Mouse (Mus musculus): ENCODE measurements around the gene Cd8b1. TPM values are rescaled to one million over a fixed set of nuclear protein-coding genes. Genes with fewer than 3 reads are reported as not detected.

The Cd8b1 gene
- polyA plus RNA-seq, 1 experiment from 2014 or later, result 0.16 TPM

DNA sequence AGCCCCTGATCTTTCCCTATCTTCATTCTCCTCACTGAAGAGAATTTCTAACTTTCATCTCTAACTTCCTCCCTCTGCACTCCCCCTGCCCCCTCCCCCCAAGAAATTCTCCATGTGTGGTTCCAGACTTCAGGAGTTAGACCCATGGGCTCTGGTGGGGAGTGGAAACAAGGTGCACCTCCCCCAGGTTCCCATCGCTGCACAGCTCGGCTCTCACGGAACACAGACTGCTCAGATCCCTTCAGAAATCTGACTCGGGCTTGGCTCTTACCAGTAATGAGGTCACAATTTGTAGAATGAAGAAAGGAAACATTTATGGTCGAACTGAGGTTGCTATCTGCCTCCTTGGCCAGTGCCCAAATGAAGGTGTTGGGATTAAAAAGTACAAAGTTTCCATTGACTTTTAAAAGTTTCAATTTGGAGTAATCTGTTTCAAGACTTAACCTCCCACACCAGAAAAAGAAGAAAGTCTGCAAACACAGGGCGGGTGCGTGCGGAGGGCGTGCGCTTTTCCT lies 38.6 kb downstream of the Cd8b1 start:
- Histone ChIP-seq H3K27ac (no peak overlapping the region), H3K79me2 (ENCODE audit: inconsistent target) (no peaks in the 10 kb centered on the region), H3K36me3 (ENCODE audit: inconsistent target) (no peaks in the 10 kb centered on the region), H3K4me3 (ENCODE audit: inconsistent target) (no peak overlapping the region)
- WGBS (ENCODE audit: missing documents), result 82% methylated on average over 10 of the region's 10 CpGs

GRCm38 (mm10) chr6:71363995-71364394 lies 41.4 kb downstream of the Cd8b1 start:
- Histone ChIP-seq H3K79me2 (ENCODE audit: inconsistent target) (no peaks in the 10 kb centered on the region), H3K36me3 (ENCODE audit: inconsistent target) (no peaks in the 10 kb centered on the region), H3K27ac (no peak overlapping the region), H3K4me3 (ENCODE audit: inconsistent target) (no peak overlapping the region)
- WGBS (ENCODE audit: missing documents), result 85% methylated on average over 2 of the region's 2 CpGs

GRCm38 (mm10) chr6:71369416-71369815 lies 46.8 kb downstream of the Cd8b1 start:
- 91% methylated on average over 6 of the region's 6 CpGs for WGBS (ENCODE audit: missing documents)
- Histone ChIP-seq H3K27ac (no peak overlapping the region), H3K4me3 (ENCODE audit: inconsistent target) (no peak overlapping the region), H3K79me2 (ENCODE audit: inconsistent target) (no peaks in the 10 kb centered on the region), H3K36me3 (ENCODE audit: inconsistent target) (no peaks in the 10 kb centered on the region)

- H3K4me3 ChIP-seq (ENCODE audit: inconsistent target), result no peak overlapping the region
- no peaks in the 10 kb centered on the region for H3K79me2 ChIP-seq (ENCODE audit: inconsistent target)
- 93% methylated on average over 4 of the region's 5 CpGs for WGBS (ENCODE audit: missing documents)
- H3K27ac ChIP-seq, result no peak overlapping the region
- H3K36me3 ChIP-seq (ENCODE audit: inconsistent target), result no peaks in the 10 kb centered on the region
Measured at GRCm38 (mm10) chr6:71371085-71371605, 48.6 kb downstream of the Cd8b1 start.

DNA sequence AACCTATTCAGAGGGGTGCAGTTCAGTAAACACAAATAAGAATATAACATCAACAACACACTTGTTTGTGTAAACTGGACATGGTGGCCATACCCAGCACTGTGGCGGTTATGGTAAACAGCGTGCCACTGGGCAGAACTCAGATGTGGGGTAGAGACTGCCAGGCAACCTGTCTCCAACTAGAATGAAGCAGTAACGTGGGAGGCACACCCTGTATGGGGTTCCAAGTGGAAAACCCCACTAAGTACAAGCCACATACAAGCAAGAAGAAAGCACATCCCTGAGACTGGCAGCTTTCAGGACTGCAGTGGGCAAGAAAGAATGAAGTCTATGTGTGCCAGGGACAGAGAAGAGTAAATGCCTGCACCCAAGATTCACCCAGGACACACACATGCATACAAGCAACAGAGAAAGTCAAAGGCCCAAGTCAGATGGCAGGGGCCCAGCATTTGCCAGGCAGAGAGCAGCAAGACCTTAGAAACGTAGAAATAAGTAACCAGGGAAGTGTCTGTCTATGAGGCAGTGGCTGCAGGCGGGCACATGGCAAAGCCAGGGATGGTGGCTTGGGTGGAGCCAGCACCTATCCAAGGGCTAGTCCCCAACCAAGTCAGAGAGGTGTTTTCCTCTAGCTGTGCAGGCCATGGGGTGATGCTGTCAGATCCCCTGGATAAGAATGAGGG lies 49.6 kb downstream of the Cd8b1 start:
- H3K4me3 ChIP-seq (ENCODE audit: inconsistent target), result no peak overlapping the region
- WGBS (ENCODE audit: missing documents), result 92% methylated on average over 5 of the region's 5 CpGs
- H3K27ac ChIP-seq, result no peak overlapping the region
- no peaks in the 10 kb centered on the region for H3K36me3 ChIP-seq (ENCODE audit: inconsistent target)
- no peaks in the 10 kb centered on the region for H3K79me2 ChIP-seq (ENCODE audit: inconsistent target)

DNA sequence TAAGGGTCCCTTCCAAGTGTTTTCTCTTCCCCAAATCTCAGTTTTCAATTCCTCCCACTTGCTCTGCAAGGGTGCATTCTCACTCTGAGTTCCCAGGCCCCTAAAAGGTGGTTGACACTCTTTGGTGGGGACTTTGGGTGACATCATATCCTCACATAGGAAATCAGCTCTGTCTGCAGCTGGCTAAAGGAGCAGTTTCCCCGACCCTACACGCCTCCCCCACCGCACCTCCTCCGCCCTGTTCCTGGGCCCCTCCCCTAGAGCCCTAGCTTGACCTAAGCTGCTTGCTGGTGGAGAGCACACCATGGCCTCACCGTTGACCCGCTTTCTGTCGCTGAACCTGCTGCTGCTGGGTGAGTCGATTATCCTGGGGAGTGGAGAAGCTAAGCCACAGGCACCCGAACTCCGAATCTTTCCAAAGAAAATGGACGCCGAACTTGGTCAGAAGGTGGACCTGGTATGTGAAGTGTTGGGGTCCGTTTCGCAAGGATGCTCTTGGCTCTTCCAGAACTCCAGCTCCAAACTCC lies 50.7 kb downstream of the Cd8b1 start, which contains the start of gene Cd8a:
Gene Cd8a, plus strand, starts transcription at position 179 of the 527 bp plus-strand sequence.
- WGBS (ENCODE audit: missing documents), result 70% methylated on average over 14 of the region's 14 CpGs
- no peak within 1 kb of the TSS for H3K27ac ChIP-seq
- no peaks in the 10 kb centered on the region for H3K79me2 ChIP-seq (ENCODE audit: inconsistent target)
- no peak within 1 kb of the TSS for H3K4me3 ChIP-seq (ENCODE audit: inconsistent target)
- H3K36me3 ChIP-seq (ENCODE audit: inconsistent target), result no peaks in the 10 kb centered on the region

DNA sequence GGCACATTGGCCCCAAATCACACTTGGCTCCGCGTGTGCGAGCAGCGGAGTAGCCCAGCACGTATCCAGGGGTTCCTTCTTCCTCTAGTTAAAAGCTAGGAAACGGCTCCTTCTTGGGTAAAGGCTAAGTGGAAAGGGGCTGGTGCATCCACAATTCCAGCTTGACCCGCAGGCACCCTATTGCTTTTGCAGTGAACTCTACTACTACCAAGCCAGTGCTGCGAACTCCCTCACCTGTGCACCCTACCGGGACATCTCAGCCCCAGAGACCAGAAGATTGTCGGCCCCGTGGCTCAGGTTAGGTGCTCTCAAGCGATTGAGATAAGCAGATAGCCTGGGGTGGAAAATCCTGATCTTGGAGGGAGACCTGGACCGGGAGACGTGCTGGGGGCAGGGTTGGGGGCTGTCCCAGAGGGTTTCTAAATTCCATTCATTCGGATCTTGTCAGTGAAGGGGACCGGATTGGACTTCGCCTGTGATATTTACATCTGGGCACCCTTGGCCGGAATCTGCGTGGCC lies 51.8 kb downstream of the Cd8b1 start:
- Histone ChIP-seq H3K4me3 (ENCODE audit: inconsistent target) (no peak overlapping the region), H3K36me3 (ENCODE audit: inconsistent target) (no peaks in the 10 kb centered on the region), H3K27ac (no peak overlapping the region), H3K79me2 (ENCODE audit: inconsistent target) (no peaks in the 10 kb centered on the region)
- 91% methylated on average over 19 of the region's 19 CpGs for WGBS (ENCODE audit: missing documents)

GRCm38 (mm10) chr6:71374921-71375320 lies 52.3 kb downstream of the Cd8b1 start:
- H3K36me3 ChIP-seq (ENCODE audit: inconsistent target), result no peaks in the 10 kb centered on the region
- H3K4me3 ChIP-seq (ENCODE audit: inconsistent target), result no peak overlapping the region

DNA sequence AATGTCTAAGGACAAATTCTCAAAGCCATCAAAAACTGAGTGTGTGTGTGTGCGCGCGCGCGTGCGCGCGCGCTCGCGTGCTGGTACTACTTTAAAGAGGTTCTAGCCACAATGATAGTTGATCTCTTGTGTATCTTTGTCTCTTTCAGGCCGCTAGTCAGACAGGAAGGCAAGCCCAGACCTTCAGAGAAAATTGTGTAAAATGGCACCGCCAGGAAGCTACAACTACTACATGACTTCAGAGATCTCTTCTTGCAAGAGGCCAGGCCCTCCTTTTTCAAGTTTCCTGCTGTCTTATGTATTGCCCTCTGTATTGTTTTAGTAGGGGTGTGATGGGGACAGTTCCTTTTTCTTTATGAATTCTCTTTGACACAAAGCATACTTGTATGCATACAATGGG lies 54.1 kb downstream of the Cd8b1 start:
- 94% methylated on average over 13 of the region's 13 CpGs for WGBS (ENCODE audit: missing documents)
- Histone ChIP-seq H3K4me3 (ENCODE audit: inconsistent target) (no peak overlapping the region), H3K27ac (no peak overlapping the region), H3K79me2 (ENCODE audit: inconsistent target) (no peaks in the 10 kb centered on the region), H3K36me3 (ENCODE audit: inconsistent target) (no peaks in the 10 kb centered on the region)

More at GRCm38 (mm10) chr6:71374921-71375320, 52.3 kb downstream of the Cd8b1 start:
- H3K79me2 ChIP-seq (ENCODE audit: inconsistent target), result no peaks in the 10 kb centered on the region
- WGBS (ENCODE audit: missing documents), result 100% methylated on average over 2 of the region's 2 CpGs
- no peak overlapping the region for H3K27ac ChIP-seq

DNA sequence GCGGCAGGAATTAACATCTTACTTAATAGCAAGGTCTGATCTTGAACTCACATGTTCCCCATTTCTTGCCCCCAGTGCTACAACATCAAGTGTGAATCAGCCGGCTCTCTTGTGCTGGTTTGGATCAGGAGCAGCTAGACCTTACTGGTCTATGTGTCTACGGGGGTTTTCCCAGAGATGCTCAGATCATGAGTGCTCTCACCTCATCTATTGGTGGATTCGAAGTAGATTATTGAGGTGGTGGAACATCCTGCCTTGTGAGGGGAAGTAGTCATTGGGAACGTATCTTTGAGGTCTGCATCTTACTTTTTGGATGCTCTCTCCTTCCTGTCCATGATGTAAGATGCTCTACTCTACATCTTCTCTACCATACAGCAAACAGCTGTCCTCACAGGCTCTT lies 59.1 kb downstream of the Cd8b1 start:
- Histone ChIP-seq H3K36me3 (ENCODE audit: inconsistent target) (no peaks in the 10 kb centered on the region), H3K27ac (no peak overlapping the region), H3K79me2 (ENCODE audit: inconsistent target) (no peaks in the 10 kb centered on the region), H3K4me3 (ENCODE audit: inconsistent target) (no peak overlapping the region)
- 79% methylated on average over 5 of the region's 5 CpGs for WGBS (ENCODE audit: missing documents)

Other genes starting within 250 kb of the Cd8b1 start
- gene Thnsl2, start 178.3 kb upstream of the Cd8b1 start, polyA plus RNA-seq (2018), result 0.36 to 0.61 TPM (median 0.42 TPM) in 3 replicates
- gene Fabp1, start 123.0 kb upstream of the Cd8b1 start, polyA plus RNA-seq (2018), result not detected in 3 replicates
- 102 to 223 TPM (median 117 TPM) in 3 replicates for gene Krcc1, start 51.1 kb upstream of the Cd8b1 start, polyA plus RNA-seq (2018)
- gene Smyd1, start 555 bp upstream of the Cd8b1 start, polyA plus RNA-seq (2018), result not detected in 3 replicates
- 0.07 TPM in 1 of 3 replicates, not detected in the others for gene Cd8a, start 50.6 kb downstream of the Cd8b1 start, polyA plus RNA-seq (2018)
- gene Rmnd5a, start 117.8 kb downstream of the Cd8b1 start, polyA plus RNA-seq (2018), result 23.9 to 46.7 TPM (median 39.1 TPM) in 3 replicates
- 26.5 to 29.9 TPM (median 26.5 TPM) in 3 replicates for gene Rnf103, start 171.1 kb downstream of the Cd8b1 start, polyA plus RNA-seq (2018)
- 114 to 245 TPM (median 121 TPM) in 3 replicates for gene Chmp3, start 221.0 kb downstream of the Cd8b1 start, polyA plus RNA-seq (2018)